Mouse (Mus musculus): Measurements from ENCODE around the gene Vps37c. TPM values are rescaled to one million over a fixed set of nuclear protein-coding genes. Genes with fewer than 3 reads are reported as not detected.

Gene Vps37c
- polyA plus RNA-seq, 1 experiment from 2014 or later = 39.2 TPM

GRCm38 (mm10) chr19:10752106-10752505, 63.6 kb downstream of the Vps37c start:
- Histone ChIP-seq H3K27ac (no peak overlapping the region), H3K9ac (no peak overlapping the region), H3K4me3 (no peak overlapping the region), H3K4me1 (no peaks in the 10 kb centered on the region), H3K27me3 (replicated peaks) (no peaks in the 10 kb centered on the region), H3K4me2 (replicated peaks) (no peak overlapping the region), H3K36me3 (no peaks in the 10 kb centered on the region), H3K9me3 (no peaks in the 10 kb centered on the region)
- WGBS = 93% methylated on average over 6 of the region's 6 CpGs
- no peak for ATAC-seq (ENCODE audit: low FRiP score, low read depth)

- H3K4me2 ChIP-seq (replicated peaks) = no peak overlapping the region
- no peaks in the 10 kb centered on the region for H3K36me3 ChIP-seq
- no peak overlapping the region for H3K27ac ChIP-seq
- no peaks in the 10 kb centered on the region for H3K4me1 ChIP-seq
- H3K9me3 ChIP-seq = no peaks in the 10 kb centered on the region
- no peaks in the 10 kb centered on the region for H3K27me3 ChIP-seq (replicated peaks)
- WGBS = 96% methylated on average over 5 of the region's 5 CpGs
- H3K9ac ChIP-seq = no peak overlapping the region
- ATAC-seq (ENCODE audit: low FRiP score, low read depth) = no peak
- no peak overlapping the region for H3K4me3 ChIP-seq
These were observed 64.1 kb downstream of the Vps37c start for GRCm38 (mm10) chr19:10752646-10753045.

GRCm38 (mm10) chr19:10757125-10757524, 68.6 kb downstream of the Vps37c start:
- Histone ChIP-seq H3K36me3 (no peaks in the 10 kb centered on the region), H3K27ac (no peak overlapping the region), H3K27me3 (replicated peaks) (no peaks in the 10 kb centered on the region), H3K4me3 (no peak overlapping the region), H3K9ac (no peak overlapping the region), H3K4me1 (peaks cover 7% of the 10 kb centered on the region; the same call in 1 of the 2 replicates), H3K9me3 (no peaks in the 10 kb centered on the region), H3K4me2 (replicated peaks) (no peak overlapping the region)
- no peak for ATAC-seq (ENCODE audit: low FRiP score, low read depth)

- Histone ChIP-seq H3K36me3 (no peaks in the 10 kb centered on the region), H3K4me1 (peaks cover 7% of the 10 kb centered on the region; the same call in 1 of the 2 replicates), H3K4me2 (replicated peaks) (no peak overlapping the region), H3K27me3 (replicated peaks) (no peaks in the 10 kb centered on the region), H3K9me3 (no peaks in the 10 kb centered on the region), H3K4me3 (no peak overlapping the region), H3K9ac (no peak overlapping the region), H3K27ac (no peak overlapping the region)
- 90% methylated on average over 2 of the region's 2 CpGs for WGBS
- ATAC-seq (ENCODE audit: low FRiP score, low read depth) = no peak
These were observed 69.0 kb downstream of the Vps37c start for GRCm38 (mm10) chr19:10757526-10757925.

- H3K27me3 ChIP-seq (replicated peaks) = no peaks in the 10 kb centered on the region
- H3K4me3 ChIP-seq = no peak overlapping the region
- no peak overlapping the region for H3K9ac ChIP-seq
- ATAC-seq (ENCODE audit: low FRiP score, low read depth) = no peak
- no peaks in the 10 kb centered on the region for H3K36me3 ChIP-seq
- no peak overlapping the region for H3K4me2 ChIP-seq (replicated peaks)
- 43% methylated on average over 6 of the region's 6 CpGs for WGBS
- peaks cover 7% of the 10 kb centered on the region; the same call in 1 of the 2 replicates for H3K4me1 ChIP-seq
- no peaks in the 10 kb centered on the region for H3K9me3 ChIP-seq
- no peak overlapping the region for H3K27ac ChIP-seq
These were observed 70.2 kb downstream of the Vps37c start for GRCm38 (mm10) chr19:10758708-10759107.

GRCm38 (mm10) chr19:10759525-10759924, 71.0 kb downstream of the Vps37c start:
- ATAC-seq (ENCODE audit: low FRiP score, low read depth) = no peak

GRCm38 (mm10) chr19:10759983-10760831, 71.7 kb downstream of the Vps37c start:
- WGBS = 87% methylated on average over 9 of the region's 9 CpGs
- Histone ChIP-seq H3K27me3 (replicated peaks) (no peaks in the 10 kb centered on the region), H3K4me1 (peaks cover 7% of the 10 kb centered on the region; the same call in 1 of the 2 replicates), H3K4me2 (replicated peaks) (no peak overlapping the region), H3K36me3 (no peaks in the 10 kb centered on the region), H3K9me3 (no peaks in the 10 kb centered on the region), H3K9ac (no peak overlapping the region), H3K4me3 (no peak overlapping the region), H3K27ac (no peak overlapping the region)
- ATAC-seq (ENCODE audit: low FRiP score, low read depth) = no peak

More at GRCm38 (mm10) chr19:10759525-10759924, 71.0 kb downstream of the Vps37c start:
- H3K36me3 ChIP-seq = no peaks in the 10 kb centered on the region
- H3K4me3 ChIP-seq = no peak overlapping the region
- no peaks in the 10 kb centered on the region for H3K9me3 ChIP-seq
- H3K4me2 ChIP-seq (replicated peaks) = no peak overlapping the region
- H3K4me1 ChIP-seq = peaks cover 7% of the 10 kb centered on the region; the same call in 1 of the 2 replicates
- no peak overlapping the region for H3K9ac ChIP-seq
- H3K27me3 ChIP-seq (replicated peaks) = no peaks in the 10 kb centered on the region
- no peak overlapping the region for H3K27ac ChIP-seq

- 86% methylated on average over 8 of the region's 8 CpGs for WGBS
- ATAC-seq (ENCODE audit: low FRiP score, low read depth) = no peak
- Histone ChIP-seq H3K27ac (no peak overlapping the region), H3K9me3 (no peaks in the 10 kb centered on the region), H3K9ac (no peak overlapping the region), H3K27me3 (replicated peaks) (no peaks in the 10 kb centered on the region), H3K4me1 (peaks cover 7% of the 10 kb centered on the region; the same call in 1 of the 2 replicates), H3K4me2 (replicated peaks) (no peak overlapping the region), H3K4me3 (no peak overlapping the region), H3K36me3 (no peaks in the 10 kb centered on the region)
These were observed 73.4 kb downstream of the Vps37c start for GRCm38 (mm10) chr19:10761794-10762415.

GRCm38 (mm10) chr19:10762468-10762867, 73.9 kb downstream of the Vps37c start:
- no peak overlapping the region for H3K27ac ChIP-seq
- no peaks in the 10 kb centered on the region for H3K27me3 ChIP-seq (replicated peaks)
- no peak overlapping the region for H3K4me3 ChIP-seq
- WGBS = 89% methylated on average over 6 of the region's 6 CpGs
- H3K9ac ChIP-seq = no peak overlapping the region
- no peak overlapping the region for H3K4me2 ChIP-seq (replicated peaks)
- H3K9me3 ChIP-seq = no peaks in the 10 kb centered on the region
- no peaks in the 10 kb centered on the region for H3K36me3 ChIP-seq
- peaks cover 7% of the 10 kb centered on the region; the same call in 1 of the 2 replicates for H3K4me1 ChIP-seq
- ATAC-seq (ENCODE audit: low FRiP score, low read depth) = no peak

- Histone ChIP-seq H3K36me3 (no peaks in the 10 kb centered on the region), H3K27me3 (replicated peaks) (no peaks in the 10 kb centered on the region), H3K9me3 (no peaks in the 10 kb centered on the region), H3K4me2 (replicated peaks) (no peak overlapping the region), H3K27ac (no peak overlapping the region), H3K9ac (no peak overlapping the region), H3K4me3 (no peak overlapping the region), H3K4me1 (peaks cover 5% of the 10 kb centered on the region; the same call in 1 of the 2 replicates)
- ATAC-seq (ENCODE audit: low FRiP score, low read depth) = no peak
- 82% methylated on average over 21 of the region's 21 CpGs for WGBS
These were observed 75.0 kb downstream of the Vps37c start for GRCm38 (mm10) chr19:10763381-10764031.

Data from neural tube, embryonic 12.5 days (tissue).